Mouse (Mus musculus) spleen, adult 2 months (tissue): ENCODE measurements around the gene Zbtb46. TPM values are rescaled to one million over a fixed set of nuclear protein-coding genes. Genes with fewer than 3 reads are reported as not detected.
"Not testable (repeated sequence)": the region's sequence is repeated elsewhere in the genome, so short reads cannot be mapped to it uniquely, and the experiment has no call there.

ENCODE experiments used
- DNase-seq, 2 experiments: peaks; one replicate each; pipeline versions ENCODE4 v3.0.0 to v3.0.0-alpha.2; 2012 to 2021; ENCODE audit warnings: low spot score in 2 of 2, low read depth in 1 of 2
- H3K27ac ChIP-seq: fragments of 200-500 bp; 2 replicates; pipeline ENCODE4 v1.5.1; 2012; ENCODE audit warnings: low read length, inconsistent platforms; ENCODE audit not compliant: insufficient read depth
- H3K27me3 ChIP-seq: fragments of 200-500 bp; 2 replicates; pipeline ENCODE4 v1.6.1; 2012; ENCODE audit warnings: mild to moderate bottlenecking, moderate library complexity, low read length, inconsistent platforms; ENCODE audit not compliant: control insufficient read depth, insufficient read depth
- H3K36me3 ChIP-seq: fragments of 200-500 bp; 2 replicates; pipeline ENCODE4 v1.6.1; 2012; ENCODE audit warnings: mild to moderate bottlenecking, low read length, inconsistent platforms; ENCODE audit not compliant: control insufficient read depth, insufficient read depth
- H3K4me1 ChIP-seq: fragments of 200-500 bp; 2 replicates; pipeline ENCODE4 v1.6.1; 2011; ENCODE audit warnings: inconsistent platforms; ENCODE audit not compliant: control insufficient read depth, insufficient read depth, insufficient read length
- H3K4me3 ChIP-seq: fragments of 200-500 bp; 2 replicates; pipeline ENCODE4 v1.5.1; 2011; ENCODE audit warnings: mild to moderate bottlenecking, inconsistent platforms; ENCODE audit not compliant: insufficient read depth, insufficient read length; ENCODE audit errors: extremely low read depth
- CTCF ChIP-seq: fragments of 200-500 bp; IDR thresholded peaks from 2 replicates; pipeline ENCODE4 v1.5.1; 2011; ENCODE audit warnings: mild to moderate bottlenecking, inconsistent platforms; ENCODE audit not compliant: insufficient read depth, insufficient read length, insufficient replicate concordance; ENCODE audit errors: extremely low read depth
- POLR2A ChIP-seq: fragments of 200-500 bp; IDR thresholded peaks from 2 replicates; pipeline ENCODE4 v1.6.1; 2011; ENCODE audit warnings: low read depth, low read length, inconsistent platforms
- WGBS: fragments of 180-500 bp; shearing (Covaris S2); methylation state at CpG from one replicate; pipeline ENCODE4 v1.1.7; 2018; 5-methylcytosine and 5-hydroxymethylcytosine counted together
- polyA plus RNA-seq: library from polyadenylated mRNA; depleted of rRNA; stranded (reverse); fragments of >200 nt; gene quantifications from 2 replicates; pipeline ENCODE4 v1.2.3, GENCODE M21; 2012; rRNA removed

The Zbtb46 gene
- 9.6 and 10.9 TPM in 2 replicates for polyA plus RNA-seq

- peak in 1 of 2 experiments; percentile 73 for DNase-seq
- peak within 1 kb of the TSS; percentile 71 for H3K4me3 ChIP-seq
- H3K36me3 ChIP-seq, result no peaks in the 10 kb centered on the region
- TF ChIP-seq CTCF, result no peak
- WGBS, result 3% methylated on average over 71 of the region's 83 CpGs
- peaks cover 17% of the 10 kb centered on the region for H3K27me3 ChIP-seq
- H3K27ac ChIP-seq, result peak within 1 kb of the TSS; percentile 68
- H3K4me1 ChIP-seq, result peaks cover 6% of the 10 kb centered on the region
These were observed at the start of gene Zbtb46 for GRCm38 (mm10) chr2:181459153-181459672. Gene Zbtb46, minus strand, starts transcription at chr2:181459426.

- Histone ChIP-seq H3K36me3 (peaks cover 16% of the 10 kb centered on the region), H3K27me3 (no peaks in the 10 kb centered on the region), H3K4me3 (no peak overlapping the region), H3K4me1 (peaks cover 6% of the 10 kb centered on the region), H3K27ac (no peak overlapping the region)
- WGBS, result 63% methylated on average over 4 of the region's 4 CpGs
- TF ChIP-seq POLR2A, result no peak
- TF ChIP-seq CTCF, result no peak
- DNase-seq, result no peak
These were observed 39.4 kb upstream of the Zbtb46 start for GRCm38 (mm10) chr2:181498644-181499043.

GRCm38 (mm10) chr2:181497548-181497875 is 38.3 kb upstream of the Zbtb46 start:
- peak in 1 of 2 experiments; percentile 31 for DNase-seq
- peak overlapping the region; percentile 89 for H3K27ac ChIP-seq
- H3K4me1 ChIP-seq, result peaks cover 15% of the 10 kb centered on the region
- peaks cover 9% of the 10 kb centered on the region for H3K36me3 ChIP-seq
- no peaks in the 10 kb centered on the region for H3K27me3 ChIP-seq
- H3K4me3 ChIP-seq, result peak overlapping the region; percentile 84
- 1% methylated on average over 12 of the region's 12 CpGs for WGBS
- TF ChIP-seq CTCF, result no peak
- TF ChIP-seq POLR2A, result no peak

- peak within 1 kb of the TSS; percentile 84 for H3K4me3 ChIP-seq
- TF ChIP-seq CTCF (no peak), POLR2A (0 out of 2 replicates have a peak, but pooled peaks have one; percentile 16)
- H3K27ac ChIP-seq, result peak within 1 kb of the TSS; percentile 89
- WGBS, result under 1% methylated on average over 46 of the region's 46 CpGs
- peak; percentile 90 to 95 for DNase-seq
- H3K36me3 ChIP-seq, result peaks cover 8% of the 10 kb centered on the region
- peaks cover 15% of the 10 kb centered on the region for H3K4me1 ChIP-seq
- no peaks in the 10 kb centered on the region for H3K27me3 ChIP-seq
These were observed 37.8 kb upstream of the Zbtb46 start, which contains the start of gene Tpd52l2 for GRCm38 (mm10) chr2:181496831-181497547. Gene Tpd52l2, plus strand, starts transcription at chr2:181497142.

GRCm38 (mm10) chr2:181496281-181496680 is 37.1 kb upstream of the Zbtb46 start:
- Histone ChIP-seq H3K36me3 (peaks cover 5% of the 10 kb centered on the region; the same call in 1 of the 2 replicates), H3K27ac (peak overlapping the region; percentile 74), H3K4me1 (peaks cover 17% of the 10 kb centered on the region), H3K4me3 (peak overlapping the region; percentile 61), H3K27me3 (no peaks in the 10 kb centered on the region)
- TF ChIP-seq POLR2A (no peak), CTCF (peak; percentile 54; the same call in 1 of the 2 replicates)
- DNase-seq, result peak; percentile 62 to 65
- 4% methylated on average over 8 of the region's 8 CpGs for WGBS

- not testable (repeated sequence) for H3K4me3 ChIP-seq, H3K27me3 ChIP-seq, H3K36me3 ChIP-seq, H3K27ac ChIP-seq
- peak in 1 of 2 experiments; percentile 33 for DNase-seq
- 15% methylated on average over 8 of the region's 8 CpGs for WGBS
- H3K4me1 ChIP-seq, result peaks cover 17% of the 10 kb centered on the region
These were observed 36.6 kb upstream of the Zbtb46 start for GRCm38 (mm10) chr2:181495845-181496244.
